Mouse (Mus musculus): Measurements from ENCODE around the gene Ttc41. TPM values are rescaled to one million over a fixed set of nuclear protein-coding genes. Genes with fewer than 3 reads are reported as not detected.
A peak's percentile ranks its signal among the peaks of the same experiment; 100 is the strongest.

Ttc41 gene
- total and polyA plus RNA-seq, 2 experiments from 2014 or later: 1.4 to 2.2 TPM

- Histone ChIP-seq H3K4me2 (ENCODE audit: low read depth, low read length) (no peak overlapping the region), H3K9me3 (ENCODE audit: low read length) (no peaks in the 10 kb centered on the region), H3K4me1 (ENCODE audit: insufficient read depth, low read length) (no peaks in the 10 kb centered on the region), H3K27ac (peak overlapping the region; percentile 41; the same call in 1 of the 2 replicates), H3K4me3 (ENCODE audit: low read length) (no peak overlapping the region), H3K36me3 (ENCODE audit: insufficient read depth, low read length) (peaks cover 8% of the 10 kb centered on the region; the same call in 1 of the 2 replicates), H3K27me3 (ENCODE audit: insufficient read depth, low read length) (no peaks in the 10 kb centered on the region), H3K9ac (replicated peaks; ENCODE audit: low read length) (no peak overlapping the region)
- DNase-seq (ENCODE audit: low spot score) (peak; percentile 51), ATAC-seq (peak; percentile 84)
- WGBS: 58% methylated on average over 15 of the region's 15 CpGs
- TF ChIP-seq CTCF (IDR thresholded peaks at IDR 0.05; ENCODE audit: low read depth): no peak
These were observed 102.6 kb downstream of the Ttc41 start for GRCm38 (mm10) chr10:86808013-86808758.

- Histone ChIP-seq H3K4me2 (ENCODE audit: low read depth, low read length) (no peak overlapping the region), H3K9me3 (ENCODE audit: low read length) (no peaks in the 10 kb centered on the region), H3K9ac (replicated peaks; ENCODE audit: low read length) (no peak overlapping the region), H3K27me3 (ENCODE audit: insufficient read depth, low read length) (no peaks in the 10 kb centered on the region), H3K4me3 (ENCODE audit: low read length) (no peak overlapping the region), H3K27ac (no peak overlapping the region), H3K4me1 (ENCODE audit: insufficient read depth, low read length) (no peaks in the 10 kb centered on the region), H3K36me3 (ENCODE audit: insufficient read depth, low read length) (peaks cover 13% of the 10 kb centered on the region; the same call in 1 of the 2 replicates)
- DNase-seq (ENCODE audit: low spot score): no peak
- no peak for TF ChIP-seq CTCF (IDR thresholded peaks at IDR 0.05; ENCODE audit: low read depth)
- ATAC-seq: no peak
- WGBS: 70% methylated on average over 9 of the region's 9 CpGs
These were observed 104.4 kb downstream of the Ttc41 start for GRCm38 (mm10) chr10:86810000-86810399.

- H3K4me3 ChIP-seq (ENCODE audit: low read length): no peak overlapping the region
- peaks cover 13% of the 10 kb centered on the region; the same call in 1 of the 2 replicates for H3K36me3 ChIP-seq (ENCODE audit: insufficient read depth, low read length)
- ATAC-seq (no peak), DNase-seq (ENCODE audit: low spot score) (no peak)
- H3K27me3 ChIP-seq (ENCODE audit: insufficient read depth, low read length): no peaks in the 10 kb centered on the region
- no peak overlapping the region for H3K27ac ChIP-seq
- H3K4me1 ChIP-seq (ENCODE audit: insufficient read depth, low read length): no peaks in the 10 kb centered on the region
- H3K9ac ChIP-seq (replicated peaks; ENCODE audit: low read length): no peak overlapping the region
- H3K4me2 ChIP-seq (ENCODE audit: low read depth, low read length): no peak overlapping the region
- no peak for TF ChIP-seq CTCF (IDR thresholded peaks at IDR 0.05; ENCODE audit: low read depth)
- no peaks in the 10 kb centered on the region for H3K9me3 ChIP-seq (ENCODE audit: low read length)
- 91% methylated on average over 5 of the region's 5 CpGs for WGBS
These were observed 105.0 kb downstream of the Ttc41 start for GRCm38 (mm10) chr10:86810612-86811011.

- 76% methylated on average over 19 of the region's 19 CpGs for WGBS
- no peaks in the 10 kb centered on the region for H3K27me3 ChIP-seq (ENCODE audit: insufficient read depth, low read length)
- ATAC-seq: no peak
These were observed 108.9 kb downstream of the Ttc41 start for GRCm38 (mm10) chr10:86814292-86815131.

GRCm38 (mm10) chr10:86815133-86815532 lies 109.5 kb downstream of the Ttc41 start:
- DNase-seq (ENCODE audit: low spot score) (no peak), ATAC-seq (no peak)
- no peak overlapping the region for H3K27ac ChIP-seq
- no peak overlapping the region for H3K4me2 ChIP-seq (ENCODE audit: low read depth, low read length)
- H3K9ac ChIP-seq (replicated peaks; ENCODE audit: low read length): no peak overlapping the region
- no peaks in the 10 kb centered on the region for H3K27me3 ChIP-seq (ENCODE audit: insufficient read depth, low read length)
- WGBS: 81% methylated on average over 7 of the region's 7 CpGs
- H3K4me3 ChIP-seq (ENCODE audit: low read length): no peak overlapping the region
- peaks cover 17% of the 10 kb centered on the region; the same call in 1 of the 2 replicates for H3K36me3 ChIP-seq (ENCODE audit: insufficient read depth, low read length)
- peaks cover 6% of the 10 kb centered on the region; the same call in 1 of the 2 replicates for H3K4me1 ChIP-seq (ENCODE audit: insufficient read depth, low read length)
- no peak for TF ChIP-seq CTCF (IDR thresholded peaks at IDR 0.05; ENCODE audit: low read depth)
- no peaks in the 10 kb centered on the region for H3K9me3 ChIP-seq (ENCODE audit: low read length)

More at GRCm38 (mm10) chr10:86814292-86815131, 108.9 kb downstream of the Ttc41 start:
- Histone ChIP-seq H3K4me2 (ENCODE audit: low read depth, low read length) (no peak overlapping the region), H3K9me3 (ENCODE audit: low read length) (no peaks in the 10 kb centered on the region), H3K4me3 (ENCODE audit: low read length) (no peak overlapping the region), H3K9ac (replicated peaks; ENCODE audit: low read length) (no peak overlapping the region), H3K27ac (no peak overlapping the region), H3K36me3 (ENCODE audit: insufficient read depth, low read length) (peaks cover 17% of the 10 kb centered on the region; the same call in 1 of the 2 replicates), H3K4me1 (ENCODE audit: insufficient read depth, low read length) (peaks cover 3% of the 10 kb centered on the region; the same call in 1 of the 2 replicates)
- no peak for TF ChIP-seq CTCF (IDR thresholded peaks at IDR 0.05; ENCODE audit: low read depth)
- DNase-seq (ENCODE audit: low spot score): no peak

- Histone ChIP-seq H3K36me3 (ENCODE audit: insufficient read depth, low read length) (peaks cover 18% of the 10 kb centered on the region; the same call in 1 of the 2 replicates), H3K27me3 (ENCODE audit: insufficient read depth, low read length) (no peaks in the 10 kb centered on the region), H3K4me2 (ENCODE audit: low read depth, low read length) (peak overlapping the region; percentile 6; the same call in 1 of the 2 replicates), H3K4me1 (ENCODE audit: insufficient read depth, low read length) (peaks cover 6% of the 10 kb centered on the region; the same call in 1 of the 2 replicates), H3K27ac (peak overlapping the region; percentile 73), H3K9ac (replicated peaks; ENCODE audit: low read length) (no peak overlapping the region), H3K9me3 (ENCODE audit: low read length) (no peaks in the 10 kb centered on the region), H3K4me3 (ENCODE audit: low read length) (no peak overlapping the region)
- ATAC-seq (peak; percentile 96), DNase-seq (ENCODE audit: low spot score) (peak; percentile 86)
- TF ChIP-seq CTCF (IDR thresholded peaks at IDR 0.05; ENCODE audit: low read depth): peak; percentile 52
- 18% methylated on average over 8 of the region's 8 CpGs for WGBS
These were observed 114.1 kb downstream of the Ttc41 start for GRCm38 (mm10) chr10:86819649-86820165.
